Mouse (Mus musculus): ENCODE measurements around the gene Sumf1.

- TF ChIP-seq CTCF (IDR thresholded peaks at IDR 0.05; ENCODE audit: control insufficient read depth, insufficient read depth, insufficient read length) (no peak), CEBPB (IDR thresholded peaks at IDR 0.05; ENCODE audit: low read depth) (no peak), MYOG (IDR thresholded peaks at IDR 0.05; ENCODE audit: control insufficient read depth, extremely low read depth, insufficient read length) (no peak), MAX (IDR thresholded peaks at IDR 0.05) (no peak), USF1 (IDR thresholded peaks at IDR 0.05; ENCODE audit: low read depth) (no peak)
Measured at GRCm38 (mm10) chr6:108160608-108161007, 24.8 kb downstream of the Sumf1 start.

All from C2C12 (cell line).